Mouse (Mus musculus) testis, adult 2 months (tissue): ENCODE results near the gene Thada.

Experiments
- CTCF ChIP-seq: fragments of 200-500 bp; IDR thresholded peaks from 2 replicates; pipeline ENCODE4 v1.5.1; 2012; ENCODE audit warnings: low read depth, mild to moderate bottlenecking, inconsistent platforms, low read length, moderate library complexity; ENCODE audit not compliant: control insufficient read depth, insufficient read depth, insufficient replicate concordance
- POLR2A ChIP-seq: fragments of 200-500 bp; IDR thresholded peaks from 2 replicates; pipeline ENCODE4 v1.6.1; 2012; ENCODE audit warnings: low read depth, mild to moderate bottlenecking, inconsistent platforms, low read length, moderate library complexity; ENCODE audit not compliant: control insufficient read depth

DNA sequence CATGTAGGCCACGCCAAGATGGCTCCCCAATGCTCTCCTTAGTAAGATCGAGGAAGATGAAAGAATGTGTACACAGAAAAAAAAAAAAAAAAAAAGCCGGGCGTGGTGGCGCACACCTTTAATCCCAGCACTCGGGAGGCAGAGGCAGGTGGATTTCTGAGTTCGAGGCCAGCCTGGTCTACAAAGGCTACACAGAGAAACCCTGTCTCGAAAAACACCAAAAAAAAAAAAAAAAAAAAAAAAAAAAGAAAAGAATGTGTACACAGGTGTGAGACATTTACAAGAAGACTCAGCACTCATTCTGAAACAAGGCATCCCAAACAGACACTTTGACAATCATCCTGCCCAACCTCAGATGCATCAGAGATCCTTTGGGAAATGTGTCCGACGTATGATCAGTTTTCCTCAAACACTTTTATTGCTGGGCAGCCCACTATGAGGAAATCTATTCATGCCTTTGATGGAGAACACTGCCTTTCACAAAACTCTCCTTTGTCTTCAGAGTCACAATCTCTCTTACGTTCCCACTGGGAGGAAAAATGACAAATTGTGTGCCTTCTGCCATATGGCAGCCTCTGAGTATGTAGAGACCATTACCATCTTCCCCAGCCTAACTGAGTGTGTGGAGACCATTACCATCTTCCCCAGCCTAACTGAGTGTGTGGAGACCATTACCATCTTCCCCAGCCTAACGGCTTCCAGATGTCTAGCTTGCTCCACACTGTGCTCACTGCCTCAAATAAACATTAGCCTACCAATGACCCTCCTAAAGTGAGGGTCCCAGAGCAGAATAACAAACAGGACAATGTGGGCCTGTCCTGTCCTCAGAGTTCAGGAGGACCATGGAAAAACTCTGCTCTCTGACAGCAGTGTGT is 138.7 kb downstream of the Thada start:
- no peak for TF ChIP-seq CTCF
- TF ChIP-seq POLR2A = no peak
